Mouse (Mus musculus) embryonic facial prominence, embryonic 10.5 days (tissue): ENCODE data around the gene Fam208a. TPM values are rescaled to one million over a fixed set of nuclear protein-coding genes. Genes with fewer than 3 reads are reported as not detected.

Source experiments
- DNase-seq: peaks from one replicate; pipeline ENCODE4 v3.0.0-alpha.2; 2017; ENCODE audit warnings: low spot score
- H3K27ac ChIP-seq: fragments of 300-500 bp; sonication (generic); replicated peaks from 2 replicates; pipeline ENCODE4 v1.5.1; 2016; ENCODE audit warnings: mild to moderate bottlenecking
- H3K27me3 ChIP-seq: fragments of 300-500 bp; sonication (generic); replicated peaks from 2 replicates; pipeline ENCODE4 v1.6.1; 2016; ENCODE audit warnings: low read depth, mild to moderate bottlenecking; ENCODE audit not compliant: poor library complexity, severe bottlenecking
- H3K36me3 ChIP-seq: fragments of 300-500 bp; sonication (generic); replicated peaks from 2 replicates; pipeline ENCODE4 v1.6.1; 2016; ENCODE audit warnings: mild to moderate bottlenecking, moderate library complexity
- H3K4me1 ChIP-seq: fragments of 300-500 bp; sonication (generic); 2 replicates; pipeline ENCODE4 v1.6.1; 2016
- H3K4me3 ChIP-seq: fragments of 300-500 bp; sonication (generic); 2 replicates; pipeline ENCODE4 v1.5.1; 2016; ENCODE audit warnings: mild to moderate bottlenecking, moderate library complexity
- H3K9me3 ChIP-seq: fragments of 300-500 bp; sonication (generic); 2 replicates; pipeline ENCODE4 v1.6.1; 2016; ENCODE audit warnings: mild to moderate bottlenecking
- WGBS: fragments of 180-500 bp; shearing (Covaris S2); methylation state at CpG from one replicate; pipeline ENCODE4 v1.1.7; 2016; 5-methylcytosine and 5-hydroxymethylcytosine counted together
- polyA plus RNA-seq: library from polyadenylated mRNA; unstranded; fragments of >200 nt; fragmentation: Nextera tagmentation; extraction: Ambion mirVana; gene quantifications from 2 replicates; pipeline ENCODE4 v1.2.1, GENCODE M21; 2016

Fam208a gene
- polyA plus RNA-seq, 1 experiment from 2014 or later: 13.3 TPM

DNA sequence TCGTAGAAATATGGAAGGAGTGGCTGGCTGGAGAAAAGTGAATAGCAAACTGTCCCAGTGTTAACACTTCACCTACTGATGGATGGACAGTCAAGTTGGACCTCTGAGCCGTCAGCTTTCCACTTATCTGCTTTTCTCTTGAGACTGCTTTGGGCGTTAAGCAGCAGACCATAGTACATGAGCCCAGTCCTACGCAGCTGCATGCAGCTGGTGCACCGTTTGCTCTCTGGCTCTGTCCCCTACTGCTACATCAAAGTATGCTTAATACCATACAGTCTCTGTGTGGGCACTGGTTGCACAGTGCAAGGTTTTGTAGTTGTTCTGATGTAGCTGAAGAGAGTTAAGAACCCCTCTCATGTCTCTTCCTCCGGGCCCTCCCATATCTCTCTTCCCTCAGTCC lies 28.1 kb upstream of the Fam208a start:
- no peak for DNase-seq
- Histone ChIP-seq H3K27me3 (no peaks in the 10 kb centered on the region), H3K36me3 (no peaks in the 10 kb centered on the region), H3K4me3 (no peak overlapping the region), H3K9me3 (no peaks in the 10 kb centered on the region), H3K27ac (no peak overlapping the region), H3K4me1 (no peaks in the 10 kb centered on the region)
- 96% methylated on average over 6 of the region's 6 CpGs for WGBS

DNA sequence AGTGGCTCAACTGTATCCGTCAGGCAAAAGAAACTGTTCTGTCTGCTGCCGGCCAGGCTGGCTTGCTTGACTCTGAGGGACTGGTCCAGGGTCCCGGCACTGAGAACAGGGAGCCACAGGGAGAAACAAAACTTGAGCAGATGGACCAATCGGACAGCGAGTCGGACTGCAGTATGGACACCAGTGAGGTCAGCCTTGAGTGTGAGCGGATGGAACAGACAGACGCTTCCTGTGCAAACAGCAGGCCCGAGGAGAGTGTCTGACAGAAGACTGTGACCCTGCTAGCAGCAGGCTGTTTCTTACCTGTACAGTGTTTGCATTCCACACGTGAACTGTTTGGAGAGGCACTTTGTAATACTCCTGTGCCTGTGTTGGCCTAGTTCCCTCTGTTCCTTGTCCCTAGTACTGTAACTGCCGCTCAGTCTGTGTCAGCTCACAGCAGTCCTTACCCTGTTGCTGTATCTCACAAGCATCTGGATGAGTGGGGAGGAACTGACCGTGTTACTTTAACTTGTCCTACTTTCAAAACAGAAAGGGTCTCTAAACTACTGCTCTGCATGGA lies 26.8 kb upstream of the Fam208a start:
- DNase-seq: no peak
- H3K36me3 ChIP-seq: no peaks in the 10 kb centered on the region
- H3K4me1 ChIP-seq: no peaks in the 10 kb centered on the region
- H3K4me3 ChIP-seq: no peak overlapping the region
- 85% methylated on average over 12 of the region's 12 CpGs for WGBS
- H3K27ac ChIP-seq: no peak overlapping the region
- H3K27me3 ChIP-seq: no peaks in the 10 kb centered on the region
- H3K9me3 ChIP-seq: no peaks in the 10 kb centered on the region

DNA sequence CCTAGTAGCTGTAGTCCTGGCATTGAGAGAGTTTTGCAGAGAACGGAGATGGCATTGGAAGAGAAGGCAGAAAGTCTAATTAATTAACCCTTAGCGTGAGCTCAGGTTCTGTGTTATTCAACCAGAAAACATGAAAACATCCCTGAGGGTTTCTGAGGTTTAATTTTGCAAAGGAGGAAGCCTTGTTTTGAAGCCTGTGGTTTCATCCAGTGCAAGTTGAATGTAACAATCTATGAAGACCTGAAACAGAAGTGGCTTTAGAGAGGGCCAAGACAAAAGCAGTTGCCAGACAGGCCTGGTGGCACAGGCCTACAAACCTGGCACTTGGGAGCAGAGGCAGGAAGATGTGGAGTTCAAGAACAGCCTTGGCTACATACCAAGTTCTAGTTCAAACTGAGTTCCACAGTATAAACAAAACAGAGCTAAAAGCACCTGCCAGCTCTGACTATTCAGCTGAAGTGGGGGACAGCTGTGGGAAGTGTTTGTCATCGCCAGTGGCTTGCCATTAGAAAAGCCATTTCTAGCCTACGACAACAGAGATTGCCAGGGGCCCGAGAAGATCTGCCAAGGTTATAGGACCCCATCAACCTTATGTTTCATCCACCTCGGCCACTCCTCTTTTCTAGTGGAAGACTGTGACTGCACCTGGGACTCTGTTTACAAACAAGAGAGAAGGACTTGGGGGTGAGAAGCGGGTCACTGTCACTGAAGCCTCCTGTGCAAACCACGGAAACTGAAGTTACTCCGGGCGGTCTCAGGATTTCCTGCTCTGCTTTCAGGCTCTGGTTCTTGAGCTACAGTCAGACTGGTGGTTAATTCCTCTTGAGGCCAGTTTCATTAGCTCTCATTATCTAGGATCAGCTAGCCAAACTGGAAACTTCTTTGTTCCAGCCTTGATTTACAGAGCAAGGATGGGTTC lies 26.0 kb upstream of the Fam208a start:
- Histone ChIP-seq H3K4me1 (no peaks in the 10 kb centered on the region), H3K4me3 (no peak overlapping the region), H3K36me3 (no peaks in the 10 kb centered on the region), H3K27me3 (no peaks in the 10 kb centered on the region), H3K27ac (no peak overlapping the region), H3K9me3 (no peaks in the 10 kb centered on the region)
- WGBS: 85% methylated on average over 10 of the region's 10 CpGs
- no peak for DNase-seq

DNA sequence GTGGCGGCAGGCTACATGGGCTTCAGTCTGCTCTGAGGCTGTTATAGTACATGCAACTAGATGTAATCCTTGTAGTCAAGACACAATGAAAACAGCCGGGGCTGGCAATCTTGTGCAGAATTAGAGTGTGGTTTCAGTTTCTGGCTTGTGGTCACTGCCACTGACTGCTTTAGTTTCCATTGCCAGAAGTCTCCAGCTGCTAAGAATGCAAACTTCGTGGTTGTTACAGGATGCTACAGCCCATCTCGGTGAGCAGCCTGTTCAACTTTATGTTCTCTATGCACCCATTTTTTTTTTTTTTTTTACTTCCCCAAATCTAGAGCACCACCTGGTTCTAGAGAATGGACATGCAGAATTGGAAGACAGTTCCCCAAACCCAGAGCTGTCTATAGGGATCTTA lies 23.2 kb upstream of the Fam208a start:
- no peak overlapping the region for H3K27ac ChIP-seq
- H3K36me3 ChIP-seq: no peaks in the 10 kb centered on the region
- H3K27me3 ChIP-seq: no peaks in the 10 kb centered on the region
- H3K4me1 ChIP-seq: no peaks in the 10 kb centered on the region
- 92% methylated on average over 4 of the region's 4 CpGs for WGBS
- no peaks in the 10 kb centered on the region for H3K9me3 ChIP-seq
- no peak overlapping the region for H3K4me3 ChIP-seq
- DNase-seq: no peak

DNA sequence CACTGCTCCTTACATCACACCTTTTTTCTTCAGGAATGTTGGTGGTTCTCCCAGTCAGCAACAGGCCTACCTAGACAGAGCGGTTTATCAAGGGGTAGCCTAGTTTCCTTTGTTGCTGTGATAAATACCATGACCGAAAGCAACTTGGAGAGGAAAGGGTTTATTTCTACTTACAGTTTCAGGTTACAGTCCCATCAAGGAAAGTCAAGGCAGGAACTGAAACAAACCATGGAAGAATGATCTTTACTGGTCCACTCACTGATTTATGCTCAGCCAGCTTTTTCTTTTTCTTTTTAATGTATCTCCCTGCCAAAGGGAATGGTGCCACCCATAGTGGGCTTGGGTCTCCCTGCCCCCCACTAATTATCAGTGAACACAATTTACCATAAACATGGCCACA lies 22.7 kb upstream of the Fam208a start:
- Histone ChIP-seq H3K27ac (no peak overlapping the region), H3K4me3 (no peak overlapping the region), H3K4me1 (no peaks in the 10 kb centered on the region), H3K27me3 (no peaks in the 10 kb centered on the region), H3K9me3 (no peaks in the 10 kb centered on the region), H3K36me3 (no peaks in the 10 kb centered on the region)
- WGBS: 90% methylated on average over 2 of the region's 2 CpGs
- DNase-seq: no peak

DNA sequence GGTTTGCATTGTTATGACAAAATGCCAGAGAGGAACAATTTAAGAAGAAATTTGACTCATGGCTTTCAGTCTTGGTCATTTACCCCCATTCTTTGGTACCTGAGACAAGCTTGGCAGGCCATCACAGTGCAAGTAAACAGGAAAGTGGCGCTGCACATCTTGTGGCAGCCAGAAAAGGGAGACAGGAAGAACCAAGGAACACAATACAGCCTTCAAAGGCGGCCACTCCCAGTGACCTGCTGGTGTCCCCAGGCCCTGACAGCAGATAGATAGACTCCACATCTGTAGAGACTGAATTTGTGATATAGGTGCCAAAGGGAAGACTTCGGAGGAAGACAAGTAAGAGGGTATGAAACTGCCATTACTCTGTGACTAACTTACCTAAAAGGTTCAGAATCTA lies 20.4 kb upstream of the Fam208a start:
- Histone ChIP-seq H3K36me3 (no peaks in the 10 kb centered on the region), H3K9me3 (no peaks in the 10 kb centered on the region), H3K4me1 (no peaks in the 10 kb centered on the region), H3K4me3 (no peak overlapping the region), H3K27me3 (no peaks in the 10 kb centered on the region), H3K27ac (no peak overlapping the region)
- WGBS: 81% methylated on average over 3 of the region's 3 CpGs
- no peak for DNase-seq

DNA sequence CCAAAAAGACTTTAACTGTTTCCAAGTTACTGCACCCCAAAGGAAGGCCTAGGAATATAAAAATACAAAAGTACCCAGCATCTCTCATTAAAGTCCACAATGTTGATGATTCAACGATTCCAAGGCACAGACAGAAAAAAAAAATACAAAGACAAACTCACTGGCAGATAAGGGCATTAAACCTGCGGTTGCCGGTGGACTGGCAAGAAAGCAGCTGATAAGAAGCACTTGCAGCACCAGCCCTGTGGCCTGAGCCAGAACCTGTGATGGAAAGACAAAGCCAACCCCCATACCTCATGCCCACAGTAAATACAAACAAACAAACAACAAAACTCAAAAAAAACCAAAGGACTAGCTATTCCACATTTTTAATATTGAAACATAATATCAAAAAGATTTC lies 19.0 kb upstream of the Fam208a start:
- no peak for DNase-seq
- Histone ChIP-seq H3K27me3 (no peaks in the 10 kb centered on the region), H3K36me3 (no peaks in the 10 kb centered on the region), H3K9me3 (no peaks in the 10 kb centered on the region), H3K4me1 (no peaks in the 10 kb centered on the region), H3K4me3 (no peak overlapping the region), H3K27ac (no peak overlapping the region)
- WGBS: 96% methylated on average over 3 of the region's 3 CpGs

DNA sequence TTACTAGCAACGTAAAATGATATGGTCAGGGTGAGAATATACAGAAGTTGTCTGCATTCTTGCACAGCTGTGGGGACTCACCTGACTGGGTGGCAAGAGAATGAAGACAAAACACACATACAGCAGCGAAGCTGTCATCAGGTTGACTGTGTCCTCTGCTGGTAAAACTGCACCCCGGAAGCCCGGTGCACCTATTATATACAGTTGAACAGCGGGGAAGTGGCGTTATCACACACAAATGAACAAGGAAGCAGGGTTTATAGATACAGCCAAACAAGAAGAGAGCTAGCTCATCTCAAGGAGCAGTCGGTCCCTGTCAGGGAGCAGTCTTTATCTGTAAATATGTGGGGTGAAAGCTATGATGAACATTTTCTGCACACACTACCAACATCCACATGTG lies 17.1 kb upstream of the Fam208a start:
- Histone ChIP-seq H3K4me1 (no peaks in the 10 kb centered on the region), H3K27ac (no peak overlapping the region), H3K4me3 (no peak overlapping the region), H3K27me3 (no peaks in the 10 kb centered on the region), H3K9me3 (no peaks in the 10 kb centered on the region), H3K36me3 (no peaks in the 10 kb centered on the region)
- DNase-seq: no peak
- WGBS: 94% methylated on average over 7 of the region's 7 CpGs

DNA sequence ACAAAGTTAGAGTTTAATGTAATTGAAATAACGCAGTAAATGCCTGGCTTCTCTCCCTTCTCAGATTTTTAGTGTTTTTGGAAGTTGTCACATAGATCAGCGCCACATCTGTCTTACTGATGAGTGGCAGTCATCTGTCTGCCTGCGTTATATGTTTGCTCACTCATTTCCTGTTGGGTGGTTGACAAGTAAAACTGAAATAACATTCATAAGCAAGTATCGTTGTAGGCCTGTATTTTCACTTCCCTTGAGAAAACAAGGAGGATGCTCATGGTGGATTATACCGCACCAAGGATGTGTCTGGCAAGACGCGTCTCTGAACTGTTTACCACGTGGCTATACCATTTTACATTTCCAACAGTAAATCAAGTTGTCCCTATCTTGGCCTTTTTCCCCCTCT lies 15.9 kb upstream of the Fam208a start:
- Histone ChIP-seq H3K27me3 (no peaks in the 10 kb centered on the region), H3K9me3 (0 out of 2 replicates have a peak, but pooled peaks cover under 1% of the 10 kb centered on the region), H3K4me3 (no peak overlapping the region), H3K36me3 (no peaks in the 10 kb centered on the region), H3K27ac (no peak overlapping the region), H3K4me1 (no peaks in the 10 kb centered on the region)
- no peak for DNase-seq
- WGBS: 85% methylated on average over 8 of the region's 8 CpGs

DNA sequence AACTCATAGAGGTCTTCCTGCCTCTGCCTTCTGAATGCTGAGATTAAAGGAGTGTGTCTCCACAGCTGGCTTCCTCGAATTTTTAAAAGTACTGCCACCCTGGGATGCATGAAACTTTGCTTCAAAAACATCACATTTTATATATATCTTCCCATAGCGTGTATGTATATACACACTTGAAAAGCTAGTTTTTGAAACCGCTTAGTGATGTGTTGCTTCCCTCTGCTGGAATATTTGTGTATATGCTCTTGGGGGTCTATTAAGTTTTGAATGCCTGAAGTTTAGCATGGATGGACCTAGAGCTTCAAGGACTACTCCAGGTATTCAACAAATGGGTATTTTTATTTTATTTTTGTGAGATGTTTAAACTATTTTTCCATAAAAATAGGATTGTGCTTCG lies 14.7 kb upstream of the Fam208a start:
- H3K4me3 ChIP-seq: no peak overlapping the region
- no peaks in the 10 kb centered on the region for H3K4me1 ChIP-seq
- WGBS: 47% methylated on average over 4 of the region's 4 CpGs
- no peaks in the 10 kb centered on the region for H3K27me3 ChIP-seq
- peaks cover 7% of the 10 kb centered on the region; the same call in 1 of the 2 replicates for H3K9me3 ChIP-seq
- no peak overlapping the region for H3K27ac ChIP-seq
- no peak for DNase-seq
- no peaks in the 10 kb centered on the region for H3K36me3 ChIP-seq

DNA sequence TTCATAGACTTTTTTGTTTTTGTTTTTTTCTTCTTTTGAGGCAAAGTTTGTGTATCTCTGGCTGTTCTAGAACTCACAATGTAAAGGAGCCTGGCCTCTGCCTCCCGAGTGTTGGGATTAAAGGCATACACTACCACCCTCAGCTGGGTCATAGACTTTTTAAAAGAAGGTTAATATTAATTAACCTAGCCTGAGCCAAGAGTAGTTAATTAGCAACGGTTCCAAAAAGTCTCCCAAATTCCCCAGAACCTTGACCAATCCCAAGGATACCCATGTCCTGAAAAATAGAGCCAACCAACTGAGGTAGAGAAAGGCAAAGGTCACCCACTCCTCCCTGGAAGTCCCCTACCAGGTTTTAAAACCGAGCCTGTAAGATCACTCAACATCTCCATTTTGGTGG lies 7.8 kb upstream of the Fam208a start:
- no peak overlapping the region for H3K4me3 ChIP-seq
- no peak overlapping the region for H3K27ac ChIP-seq
- no peaks in the 10 kb centered on the region for H3K27me3 ChIP-seq
- H3K36me3 ChIP-seq: no peaks in the 10 kb centered on the region
- DNase-seq: no peak
- 76% methylated on average over 3 of the region's 3 CpGs for WGBS
- H3K4me1 ChIP-seq: no peaks in the 10 kb centered on the region
- H3K9me3 ChIP-seq: peaks cover 14% of the 10 kb centered on the region; the same call in 1 of the 2 replicates

DNA sequence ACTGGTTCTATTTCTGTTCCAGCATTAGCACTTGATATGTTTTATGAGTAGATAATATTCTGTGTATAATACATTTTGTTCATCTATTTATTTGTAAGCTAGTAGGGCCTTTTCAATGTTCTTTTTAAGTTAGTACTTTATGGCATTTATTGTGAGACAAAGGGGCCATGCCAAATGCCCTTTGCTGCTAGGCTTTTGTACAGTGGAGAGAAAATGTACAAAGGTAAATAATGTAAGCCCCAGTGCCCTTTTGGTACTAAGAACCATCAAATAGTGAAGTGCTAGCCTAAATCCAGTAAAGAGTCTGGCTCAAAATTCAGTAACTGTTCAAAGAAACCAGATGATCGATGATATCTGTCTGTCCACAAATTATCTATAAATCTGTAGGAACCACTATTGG lies 6.3 kb upstream of the Fam208a start:
- peaks cover 6% of the 10 kb centered on the region; the same call in 1 of the 2 replicates for H3K27me3 ChIP-seq
- no peak overlapping the region for H3K4me3 ChIP-seq
- H3K4me1 ChIP-seq: no peaks in the 10 kb centered on the region
- H3K9me3 ChIP-seq: peaks cover 14% of the 10 kb centered on the region; the same call in 1 of the 2 replicates
- no peak overlapping the region for H3K27ac ChIP-seq
- no peaks in the 10 kb centered on the region for H3K36me3 ChIP-seq
- WGBS: 95% methylated on average over 1 of the region's 1 CpGs
- DNase-seq: no peak
